Mouse (Mus musculus) megakaryocyte, embryonic 14.5 days (primary cell): ENCODE results near the gene Klhl31.

Experiments used
- FLI1 ChIP-seq: IDR thresholded peaks from 2 replicates; pipeline ENCODE4 v1.6.1; 2012; ENCODE audit warnings: low read length, inconsistent platforms, mixed read lengths
- GATA1 ChIP-seq: IDR thresholded peaks from 3 replicates; pipeline ENCODE4 v1.6.1; 2012; ENCODE audit warnings: mixed read lengths, low read length, inconsistent platforms, borderline replicate concordance

DNA sequence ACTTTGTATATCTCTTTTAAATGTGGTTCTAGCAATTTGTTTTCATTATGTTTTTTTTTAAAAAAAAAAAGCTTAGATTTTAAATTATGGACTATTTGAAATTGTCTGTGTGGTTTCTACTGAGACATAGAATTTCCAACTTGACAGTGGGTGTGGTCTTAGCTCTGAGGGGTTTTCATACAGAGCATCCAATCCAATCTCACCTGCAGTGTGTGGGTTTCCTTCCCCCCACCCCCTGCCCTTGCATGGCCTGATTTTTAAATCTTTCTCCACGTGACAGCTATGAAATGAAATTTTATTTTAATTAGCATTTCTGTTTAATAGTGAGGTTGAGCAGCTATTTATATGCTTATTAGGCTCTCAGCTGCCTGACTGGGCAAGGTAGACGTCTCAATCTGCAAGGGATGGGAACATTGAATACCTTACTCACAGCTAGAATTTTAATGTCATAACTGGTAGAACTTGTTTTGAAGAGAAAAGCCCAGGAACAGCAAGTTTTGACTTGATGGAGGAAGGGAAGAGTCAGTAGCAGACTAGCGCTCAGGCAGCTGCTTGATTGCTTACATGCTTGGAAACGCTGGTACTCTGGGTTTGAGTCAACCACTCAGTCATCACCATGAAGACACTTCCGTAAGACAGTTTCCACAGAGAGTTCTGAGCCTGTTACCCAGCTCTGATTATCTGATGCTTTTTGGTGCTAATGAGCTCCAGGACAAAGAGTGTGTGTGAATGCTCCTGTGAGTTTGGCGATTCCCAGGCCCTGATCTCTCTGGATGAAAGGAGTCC is 49.3 kb upstream of the Klhl31 start:
- TF ChIP-seq GATA1 = no peak
- TF ChIP-seq FLI1 = no peak
